Mouse (Mus musculus): ENCODE results near the gene Vwa2. TPM values are rescaled to one million over a fixed set of nuclear protein-coding genes. Genes with fewer than 3 reads are reported as not detected.

The Vwa2 gene
- polyA plus RNA-seq, 1 experiment: 0.54 TPM

DNA sequence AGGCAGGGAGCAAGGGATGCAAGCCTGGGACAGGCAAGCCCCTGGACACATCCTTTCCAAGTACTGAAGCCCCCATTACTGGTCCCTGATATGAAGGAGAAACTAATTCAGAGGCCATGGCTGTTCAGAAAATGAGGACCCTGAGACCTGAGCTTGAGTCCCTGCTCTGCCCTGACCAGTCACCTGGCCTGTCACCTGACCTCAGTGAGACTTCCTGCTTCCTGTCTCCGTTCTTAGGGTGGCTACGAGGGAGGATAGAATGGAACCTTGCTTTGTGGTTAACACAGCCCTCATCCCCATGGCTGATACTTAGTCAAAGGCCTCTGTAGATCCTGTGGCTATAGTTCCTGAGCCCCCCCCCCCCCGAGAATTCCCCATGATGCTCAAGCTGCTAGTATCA lies 30.0 kb downstream of the Vwa2 start:
- WGBS: 26% methylated on average over 3 of the region's 3 CpGs
- DNase-seq: no peak
- TF ChIP-seq POLR2A (IDR thresholded peaks at IDR 0.05; ENCODE audit: control insufficient read depth, extremely low read depth, insufficient read depth, low read length, poor library complexity) (no peak), CTCF (IDR thresholded peaks at IDR 0.05; ENCODE audit: borderline replicate concordance, control insufficient read depth, extremely low read depth, insufficient read depth, low read length, poor library complexity) (no peak)
- Histone ChIP-seq H3K36me3 (ENCODE audit: control insufficient read depth, insufficient read depth, low read length) (no peaks in the 10 kb centered on the region), H3K4me1 (replicated peaks; ENCODE audit: control insufficient read depth, insufficient read depth, low read length) (no peaks in the 10 kb centered on the region), H3K27ac (ENCODE audit: control insufficient read depth, insufficient read depth, low read length) (no peak overlapping the region), H3K4me3 (ENCODE audit: control insufficient read depth, insufficient read depth, low read length) (no peak overlapping the region), H3K27me3 (ENCODE audit: control insufficient read depth, insufficient read depth, low read length) (no peaks in the 10 kb centered on the region)

DNA sequence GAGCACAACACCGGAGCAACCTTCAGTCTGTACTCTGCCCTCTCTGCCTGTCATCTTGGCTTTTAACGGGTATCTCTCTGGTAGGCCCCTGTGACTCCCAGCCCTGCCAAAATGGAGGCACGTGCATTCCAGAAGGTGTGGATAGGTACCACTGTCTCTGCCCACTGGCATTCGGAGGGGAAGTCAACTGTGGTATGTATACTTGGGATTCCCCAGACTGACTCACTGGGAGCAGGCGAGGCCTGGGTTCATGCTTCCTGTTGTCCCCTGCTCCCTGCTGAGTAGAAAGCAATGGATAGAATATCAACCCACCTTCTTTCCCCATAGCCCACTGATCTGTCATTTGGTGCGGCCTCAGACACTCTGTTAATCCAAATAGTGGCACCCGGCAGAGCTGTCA lies 31.3 kb downstream of the Vwa2 start:
- Histone ChIP-seq H3K4me3 (ENCODE audit: control insufficient read depth, insufficient read depth, low read length) (no peak overlapping the region), H3K27ac (ENCODE audit: control insufficient read depth, insufficient read depth, low read length) (no peak overlapping the region), H3K36me3 (ENCODE audit: control insufficient read depth, insufficient read depth, low read length) (no peaks in the 10 kb centered on the region), H3K27me3 (ENCODE audit: control insufficient read depth, insufficient read depth, low read length) (no peaks in the 10 kb centered on the region), H3K4me1 (replicated peaks; ENCODE audit: control insufficient read depth, insufficient read depth, low read length) (no peaks in the 10 kb centered on the region)
- no peak for DNase-seq
- TF ChIP-seq CTCF (IDR thresholded peaks at IDR 0.05; ENCODE audit: borderline replicate concordance, control insufficient read depth, extremely low read depth, insufficient read depth, low read length, poor library complexity) (no peak), POLR2A (IDR thresholded peaks at IDR 0.05; ENCODE audit: control insufficient read depth, extremely low read depth, insufficient read depth, low read length, poor library complexity) (no peak)
- 92% methylated on average over 7 of the region's 7 CpGs for WGBS

DNA sequence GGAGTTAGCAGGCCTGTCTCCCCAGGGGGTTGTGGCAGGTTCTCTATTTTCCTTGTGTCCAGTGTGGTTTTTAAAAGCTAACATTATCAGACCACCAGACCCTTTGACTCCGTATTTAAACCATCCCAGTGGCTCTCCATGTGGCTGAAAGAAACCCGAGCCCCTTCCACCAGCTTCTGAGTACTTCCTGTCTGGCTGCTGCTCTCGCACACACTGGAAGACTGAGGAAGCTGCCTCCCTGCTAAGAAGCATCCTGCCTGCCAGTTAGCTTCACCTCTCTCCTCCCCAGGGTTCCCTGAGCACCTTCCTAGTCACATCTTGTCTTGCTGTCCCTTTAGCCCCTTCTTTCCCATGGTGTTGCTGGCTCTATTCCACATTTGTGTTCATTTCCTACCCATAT lies 33.8 kb downstream of the Vwa2 start:
- Histone ChIP-seq H3K27me3 (ENCODE audit: control insufficient read depth, insufficient read depth, low read length) (no peaks in the 10 kb centered on the region), H3K4me3 (ENCODE audit: control insufficient read depth, insufficient read depth, low read length) (no peak overlapping the region), H3K4me1 (replicated peaks; ENCODE audit: control insufficient read depth, insufficient read depth, low read length) (no peaks in the 10 kb centered on the region), H3K27ac (ENCODE audit: control insufficient read depth, insufficient read depth, low read length) (no peak overlapping the region), H3K36me3 (ENCODE audit: control insufficient read depth, insufficient read depth, low read length) (no peaks in the 10 kb centered on the region)
- WGBS: 19% methylated on average over 3 of the region's 3 CpGs
- no peak for DNase-seq
- no peak for TF ChIP-seq POLR2A (IDR thresholded peaks at IDR 0.05; ENCODE audit: control insufficient read depth, extremely low read depth, insufficient read depth, low read length, poor library complexity)
- TF ChIP-seq CTCF (IDR thresholded peaks at IDR 0.05; ENCODE audit: borderline replicate concordance, control insufficient read depth, extremely low read depth, insufficient read depth, low read length, poor library complexity): no peak

DNA sequence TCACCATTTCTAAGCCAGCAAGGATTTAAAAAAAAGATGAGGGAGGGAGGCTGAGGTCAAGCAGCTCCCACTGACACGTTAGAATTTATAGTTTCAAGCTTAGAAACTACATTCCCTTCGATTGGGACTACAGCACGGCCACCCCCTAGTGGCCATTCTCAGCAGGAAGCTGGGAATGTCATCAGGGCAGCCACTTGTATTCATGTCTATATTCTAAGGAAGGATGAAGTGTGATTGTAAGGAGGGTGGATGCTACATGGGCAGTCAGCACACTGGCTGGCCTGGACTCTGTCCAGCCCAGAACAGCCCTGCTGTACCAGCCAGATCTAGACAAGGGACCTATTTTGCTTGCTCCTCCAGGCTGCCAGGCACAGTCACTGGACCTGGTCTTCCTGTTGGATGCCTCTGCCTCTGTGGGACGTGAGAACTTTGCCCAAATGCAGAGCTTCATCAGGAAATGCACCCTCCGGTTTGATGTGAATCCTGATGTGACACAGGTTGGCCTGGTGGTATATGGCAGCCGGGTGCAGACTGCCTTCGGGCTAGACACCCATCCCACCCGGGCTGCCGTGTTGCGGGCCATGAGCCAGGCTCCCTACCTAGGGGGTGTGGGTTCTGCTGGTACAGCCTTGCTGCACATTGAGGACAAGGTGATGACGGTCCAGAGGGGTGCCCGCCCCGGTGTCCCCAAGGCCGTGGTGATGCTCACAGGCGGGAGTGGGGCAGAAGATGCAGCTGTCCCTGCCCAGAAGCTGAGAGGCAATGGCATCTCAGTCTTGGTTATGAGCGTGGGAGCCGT lies 34.6 kb downstream of the Vwa2 start:
- TF ChIP-seq POLR2A (IDR thresholded peaks at IDR 0.05; ENCODE audit: control insufficient read depth, extremely low read depth, insufficient read depth, low read length, poor library complexity) (no peak), CTCF (IDR thresholded peaks at IDR 0.05; ENCODE audit: borderline replicate concordance, control insufficient read depth, extremely low read depth, insufficient read depth, low read length, poor library complexity) (no peak)
- Histone ChIP-seq H3K36me3 (ENCODE audit: control insufficient read depth, insufficient read depth, low read length) (no peaks in the 10 kb centered on the region), H3K4me3 (ENCODE audit: control insufficient read depth, insufficient read depth, low read length) (no peak overlapping the region), H3K27ac (ENCODE audit: control insufficient read depth, insufficient read depth, low read length) (no peak overlapping the region), H3K4me1 (replicated peaks; ENCODE audit: control insufficient read depth, insufficient read depth, low read length) (no peaks in the 10 kb centered on the region), H3K27me3 (ENCODE audit: control insufficient read depth, insufficient read depth, low read length) (no peaks in the 10 kb centered on the region)
- whole genome bisulfite sequencing: 76% methylated on average over 17 of the region's 17 CpGs
- peak; percentile 13 for DNase-seq

DNA sequence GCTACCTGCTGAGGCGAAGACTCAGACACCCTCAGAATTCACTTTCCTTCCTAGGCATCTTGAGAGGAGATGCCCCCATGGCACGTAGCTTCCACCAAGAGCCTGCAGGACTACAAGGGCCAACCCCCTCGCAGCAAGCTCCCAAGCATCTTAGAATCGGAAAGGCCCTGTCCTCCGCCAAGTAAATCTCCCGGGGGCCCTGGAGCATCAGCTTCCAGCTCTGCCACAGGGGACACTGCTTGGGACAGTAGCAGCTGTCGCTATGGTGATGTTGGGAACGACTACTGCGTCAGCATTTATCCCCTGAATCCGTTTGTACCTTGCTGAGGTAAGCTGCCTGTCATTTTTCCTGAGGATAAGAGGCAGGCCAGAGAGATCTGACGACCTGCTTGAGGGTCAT lies 36.5 kb downstream of the Vwa2 start:
- no peak overlapping the region for H3K27ac ChIP-seq (ENCODE audit: control insufficient read depth, insufficient read depth, low read length)
- H3K36me3 ChIP-seq (ENCODE audit: control insufficient read depth, insufficient read depth, low read length): no peaks in the 10 kb centered on the region
- no peaks in the 10 kb centered on the region for H3K4me1 ChIP-seq (replicated peaks; ENCODE audit: control insufficient read depth, insufficient read depth, low read length)
- no peaks in the 10 kb centered on the region for H3K27me3 ChIP-seq (ENCODE audit: control insufficient read depth, insufficient read depth, low read length)
- no peak for DNase-seq
- TF ChIP-seq POLR2A (IDR thresholded peaks at IDR 0.05; ENCODE audit: control insufficient read depth, extremely low read depth, insufficient read depth, low read length, poor library complexity) (no peak), CTCF (IDR thresholded peaks at IDR 0.05; ENCODE audit: borderline replicate concordance, control insufficient read depth, extremely low read depth, insufficient read depth, low read length, poor library complexity) (no peak)
- H3K4me3 ChIP-seq (ENCODE audit: control insufficient read depth, insufficient read depth, low read length): no peak overlapping the region
- WGBS: 83% methylated on average over 11 of the region's 11 CpGs

DNA sequence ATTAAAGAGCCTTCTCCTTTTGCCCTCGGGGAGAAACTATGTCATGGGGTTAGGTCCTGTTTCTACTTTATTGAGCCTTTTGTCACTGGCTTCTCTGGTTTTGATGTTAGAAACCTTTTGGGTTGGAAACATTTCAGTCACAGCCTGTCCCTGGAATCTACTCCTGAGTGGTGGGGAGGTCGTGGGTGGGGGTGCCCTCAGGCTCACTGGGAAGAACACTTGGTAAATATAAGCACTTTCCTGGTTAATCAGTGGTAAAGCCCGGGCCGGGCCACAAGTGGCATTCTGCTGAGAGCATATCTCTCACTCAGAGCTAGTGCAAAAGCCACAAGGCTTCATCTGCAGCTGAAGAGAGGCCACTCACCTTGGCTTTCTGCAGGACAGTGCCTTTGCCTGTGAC lies 39.7 kb downstream of the Vwa2 start:
- Histone ChIP-seq H3K36me3 (ENCODE audit: control insufficient read depth, insufficient read depth, low read length) (no peaks in the 10 kb centered on the region), H3K4me1 (replicated peaks; ENCODE audit: control insufficient read depth, insufficient read depth, low read length) (no peaks in the 10 kb centered on the region), H3K27me3 (ENCODE audit: control insufficient read depth, insufficient read depth, low read length) (no peaks in the 10 kb centered on the region), H3K27ac (ENCODE audit: control insufficient read depth, insufficient read depth, low read length) (no peak overlapping the region), H3K4me3 (ENCODE audit: control insufficient read depth, insufficient read depth, low read length) (no peak overlapping the region)
- DNase-seq: no peak
- whole genome bisulfite sequencing: 89% methylated on average over 4 of the region's 4 CpGs
- no peak for TF ChIP-seq CTCF (IDR thresholded peaks at IDR 0.05; ENCODE audit: borderline replicate concordance, control insufficient read depth, extremely low read depth, insufficient read depth, low read length, poor library complexity)

DNA sequence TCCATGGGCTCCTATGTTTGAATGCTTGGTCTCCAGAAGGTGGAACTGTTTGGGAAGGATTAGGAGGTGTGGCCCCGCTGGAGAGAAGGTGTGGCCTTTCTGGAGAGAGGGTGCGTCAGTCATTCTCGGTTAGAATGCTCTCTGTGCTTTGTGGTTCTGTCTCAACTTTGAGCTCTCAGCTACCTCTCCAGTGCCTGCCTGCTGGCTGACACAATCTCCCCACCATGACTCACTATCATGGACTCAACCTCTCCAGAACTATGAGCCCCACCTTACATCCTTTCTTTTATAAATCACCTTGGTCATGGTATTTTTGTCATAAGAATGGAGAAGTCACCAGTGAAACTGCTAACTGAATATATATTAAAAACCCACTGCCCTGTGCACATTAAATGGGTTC lies 40.6 kb downstream of the Vwa2 start:
- no peak overlapping the region for H3K27ac ChIP-seq (ENCODE audit: control insufficient read depth, insufficient read depth, low read length)

More for the DNA sequence above, 40.6 kb downstream of the Vwa2 start:
- Histone ChIP-seq H3K4me3 (ENCODE audit: control insufficient read depth, insufficient read depth, low read length) (no peak overlapping the region), H3K36me3 (ENCODE audit: control insufficient read depth, insufficient read depth, low read length) (no peaks in the 10 kb centered on the region), H3K27me3 (ENCODE audit: control insufficient read depth, insufficient read depth, low read length) (no peaks in the 10 kb centered on the region), H3K4me1 (replicated peaks; ENCODE audit: control insufficient read depth, insufficient read depth, low read length) (no peaks in the 10 kb centered on the region)
- DNase-seq: no peak
- WGBS: 94% methylated on average over 3 of the region's 3 CpGs
- TF ChIP-seq CTCF (IDR thresholded peaks at IDR 0.05; ENCODE audit: borderline replicate concordance, control insufficient read depth, extremely low read depth, insufficient read depth, low read length, poor library complexity) (no peak), POLR2A (IDR thresholded peaks at IDR 0.05; ENCODE audit: control insufficient read depth, extremely low read depth, insufficient read depth, low read length, poor library complexity) (no peak)

All from thymus, adult 2 months (tissue).